Mouse (Mus musculus) spleen, adult 2 months (tissue): ENCODE results near the gene Aldh1a1.

Experiments
- CTCF ChIP-seq: fragments of 200-500 bp; IDR thresholded peaks from 2 replicates; pipeline ENCODE4 v1.5.1; 2011; ENCODE audit warnings: mild to moderate bottlenecking, inconsistent platforms; ENCODE audit not compliant: insufficient read depth, insufficient read length, insufficient replicate concordance; ENCODE audit errors: extremely low read depth
- POLR2A ChIP-seq: fragments of 200-500 bp; IDR thresholded peaks from 2 replicates; pipeline ENCODE4 v1.6.1; 2011; ENCODE audit warnings: low read depth, low read length, inconsistent platforms

DNA sequence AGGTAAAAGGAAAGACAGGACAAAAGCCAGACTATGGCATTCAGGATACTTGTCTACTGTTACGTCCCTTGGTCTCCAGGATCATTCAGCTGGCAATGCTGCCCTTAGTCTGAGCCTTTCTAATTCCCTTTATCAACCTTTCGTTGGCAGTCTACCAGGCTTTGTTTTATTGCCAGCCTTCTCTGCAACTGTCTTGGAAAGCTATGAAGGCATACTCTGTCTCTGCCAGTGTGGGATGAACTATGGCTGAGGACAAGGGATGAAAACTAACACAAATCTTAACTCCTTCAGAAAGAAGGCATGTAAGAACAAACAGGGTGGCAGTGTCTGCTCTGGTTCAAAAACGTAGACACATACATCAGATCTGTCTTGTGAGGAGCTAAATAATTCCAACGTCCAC lies 565 bp upstream of the Aldh1a1 start:
- no peak for TF ChIP-seq CTCF
- no peak for TF ChIP-seq POLR2A
